Mouse (Mus musculus): ENCODE results near the gene Atxn3. TPM values are rescaled to one million over a fixed set of nuclear protein-coding genes. Genes with fewer than 3 reads are reported as not detected.

The Atxn3 gene
- polyA plus RNA-seq, 1 experiment = 34.9 TPM

GRCm38 (mm10) chr12:101875107-101875506 is 82.9 kb downstream of the Atxn3 start:
- H3K36me3 ChIP-seq (ENCODE audit: control insufficient read depth, insufficient read depth, low read length, poor library complexity, severe bottlenecking) = peaks cover 6% of the 10 kb centered on the region; the same call in 1 of the 2 replicates

More at GRCm38 (mm10) chr12:101875107-101875506, 82.9 kb downstream of the Atxn3 start:
- no peak for TF ChIP-seq EP300 (IDR thresholded peaks at IDR 0.05; ENCODE audit: insufficient read depth, low read depth, low read length)
- TF ChIP-seq POLR2A (IDR thresholded peaks at IDR 0.05; ENCODE audit: insufficient read depth, low read length) = no peak
- no peak overlapping the region for H3K4me3 ChIP-seq (ENCODE audit: low read depth, low read length)
- no peak overlapping the region for H3K27ac ChIP-seq (ENCODE audit: insufficient read depth, low read length)
- no peaks in the 10 kb centered on the region for H3K4me1 ChIP-seq (ENCODE audit: control insufficient read depth, insufficient read depth, low read length)
- no peaks in the 10 kb centered on the region for H3K27me3 ChIP-seq (ENCODE audit: control insufficient read depth, insufficient read depth, low read length, poor library complexity, severe bottlenecking)
- peaks cover 5% of the 10 kb centered on the region; the same call in 1 of the 2 replicates for H3K9me3 ChIP-seq (replicated peaks; ENCODE audit: control insufficient read depth, insufficient read depth, low read length, poor library complexity, severe bottlenecking)
- H3K9ac ChIP-seq (ENCODE audit: low read depth, poor library complexity, severe bottlenecking) = no peak overlapping the region

Other genes with a start within 250 kb of the Atxn3 start
- gene Tc2n, start 239.7 kb downstream of the Atxn3 start, polyA plus RNA-seq (2011; ENCODE audit: insufficient read depth, insufficient read length, low read depth, missing spikeins) = 4.4 and 5.0 TPM in 2 replicates
- gene Fbln5, start 139.2 kb downstream of the Atxn3 start, polyA plus RNA-seq (2011; ENCODE audit: insufficient read depth, insufficient read length, low read depth, missing spikeins) = 1.6 TPM in 2 replicates
- 21.0 and 23.7 TPM in 2 replicates for gene Trip11, start 45.0 kb downstream of the Atxn3 start, polyA plus RNA-seq (2011; ENCODE audit: insufficient read depth, insufficient read length, low read depth, missing spikeins)
- 35.8 and 39.1 TPM in 2 replicates for gene Cpsf2, start 17.7 kb upstream of the Atxn3 start, polyA plus RNA-seq (2011; ENCODE audit: insufficient read depth, insufficient read length, low read depth, missing spikeins)
- gene Slc24a4, start 170.5 kb upstream of the Atxn3 start, polyA plus RNA-seq (2011; ENCODE audit: insufficient read depth, insufficient read length, low read depth, missing spikeins) = not detected in 2 replicates